Mouse (Mus musculus) forebrain, embryonic 15.5 days (tissue): ENCODE results near the gene Gm20604. TPM values are rescaled to one million over a fixed set of nuclear protein-coding genes. Genes with fewer than 3 reads are reported as not detected.

Experiments
- ATAC-seq: fragments of 200-750 bp; cut with Nextera tagmentation; replicated peaks from 2 replicates; pipeline ENCODE4 v1.8.0; 2017; ENCODE audit warnings: mild to moderate bottlenecking, moderate TSS enrichment, moderate library complexity
- H3K27ac ChIP-seq: fragments of 300-500 bp; sonication (generic); replicated peaks from 2 replicates; pipeline ENCODE4 v1.5.1; 2015; ENCODE audit warnings: mild to moderate bottlenecking, inconsistent platforms
- H3K27me3 ChIP-seq: fragments of 300-500 bp; sonication (generic); 2 replicates; pipeline ENCODE4 v1.6.1; 2015; ENCODE audit warnings: inconsistent platforms
- H3K36me3 ChIP-seq: fragments of 300-500 bp; sonication (generic); 2 replicates; pipeline ENCODE4 v1.6.1; 2015; ENCODE audit warnings: mild to moderate bottlenecking, inconsistent platforms
- H3K4me1 ChIP-seq: fragments of 300-500 bp; sonication (generic); 2 replicates; pipeline ENCODE4 v1.6.1; 2015; ENCODE audit warnings: inconsistent platforms
- H3K4me2 ChIP-seq: fragments of 300-500 bp; sonication (generic); replicated peaks from 2 replicates; pipeline ENCODE4 v1.6.1; 2015; ENCODE audit warnings: mild to moderate bottlenecking, inconsistent platforms
- H3K4me3 ChIP-seq: fragments of 300-500 bp; sonication (generic); 2 replicates; pipeline ENCODE4 v1.5.1; 2015; ENCODE audit warnings: mild to moderate bottlenecking, inconsistent platforms
- H3K9ac ChIP-seq: fragments of 300-500 bp; sonication (generic); replicated peaks from 2 replicates; pipeline ENCODE4 v1.6.1; 2015; ENCODE audit warnings: mild to moderate bottlenecking, inconsistent platforms
- H3K9me3 ChIP-seq: fragments of 300-500 bp; sonication (generic); 2 replicates; pipeline ENCODE4 v1.6.1; 2016; ENCODE audit warnings: inconsistent platforms
- WGBS: fragments of 180-500 bp; shearing (Covaris S2); methylation state at CpG from one replicate; pipeline ENCODE4 v1.1.7; 2015; ENCODE audit warnings: mixed read lengths; 5-methylcytosine and 5-hydroxymethylcytosine counted together
- polyA plus RNA-seq: library from polyadenylated mRNA; unstranded; fragments of >200 nt; fragmentation: Nextera tagmentation; extraction: Ambion mirVana; gene quantifications from 2 replicates; pipeline ENCODE4 v1.2.1, GENCODE M21; 2015

Gm20604 gene
- polyA plus RNA-seq, 1 experiment from 2014 or later = 37.8 TPM

- 68% methylated on average over 2 of the region's 2 CpGs for WGBS
- no peaks in the 10 kb centered on the region for H3K9me3 ChIP-seq
- H3K4me2 ChIP-seq = no peak overlapping the region
- H3K27ac ChIP-seq = no peak overlapping the region
- ATAC-seq = no peak
- H3K9ac ChIP-seq = no peak overlapping the region
- no peaks in the 10 kb centered on the region for H3K36me3 ChIP-seq
- no peaks in the 10 kb centered on the region for H3K4me1 ChIP-seq
- H3K4me3 ChIP-seq = no peak overlapping the region
- H3K27me3 ChIP-seq = no peaks in the 10 kb centered on the region
Measured at GRCm38 (mm10) chr12:102714116-102714515, 44.4 kb downstream of the Gm20604 start.

DNA sequence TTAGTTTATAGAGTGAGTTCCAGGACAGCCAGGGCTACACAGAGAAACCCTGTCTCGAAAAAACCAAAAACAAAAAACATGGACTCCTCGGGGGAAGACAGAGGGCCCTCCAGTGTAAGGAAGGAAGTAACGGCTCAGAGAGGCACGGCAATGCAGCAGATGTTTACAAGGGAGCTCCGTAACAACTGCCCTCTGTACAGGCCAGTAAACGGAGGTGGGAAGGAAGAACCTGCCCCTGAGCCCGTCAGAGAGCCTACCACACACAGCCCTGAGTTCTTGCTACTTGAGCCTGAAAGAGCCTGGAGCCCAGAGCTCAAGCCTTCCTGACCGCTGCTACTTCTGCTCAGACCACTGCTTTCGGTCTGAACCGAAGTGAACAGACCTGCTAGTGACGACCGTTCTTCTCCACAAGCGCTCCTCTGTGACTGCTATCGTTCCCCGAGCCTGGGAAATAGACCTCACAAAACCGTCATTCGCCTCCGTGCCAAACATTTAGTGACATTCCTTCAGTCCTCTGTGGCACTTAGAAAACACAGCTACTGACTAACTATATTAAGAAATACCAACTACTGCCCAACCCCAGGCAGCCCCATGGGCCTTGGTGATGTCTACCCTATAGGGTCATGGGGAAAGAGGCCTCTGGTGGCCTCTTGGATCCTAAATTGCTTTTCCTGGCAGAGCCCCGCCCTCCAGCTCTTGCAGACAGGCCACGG lies 45.2 kb downstream of the Gm20604 start:
- Histone ChIP-seq H3K9me3 (no peaks in the 10 kb centered on the region), H3K27me3 (no peaks in the 10 kb centered on the region), H3K9ac (no peak overlapping the region), H3K36me3 (no peaks in the 10 kb centered on the region), H3K27ac (no peak overlapping the region), H3K4me2 (no peak overlapping the region), H3K4me1 (no peaks in the 10 kb centered on the region), H3K4me3 (no peak overlapping the region)
- ATAC-seq = no peak
- 81% methylated on average over 20 of the region's 20 CpGs for WGBS

GRCm38 (mm10) chr12:102710851-102711375 lies 47.6 kb downstream of the Gm20604 start:
- Histone ChIP-seq H3K4me2 (no peak overlapping the region), H3K27me3 (no peaks in the 10 kb centered on the region), H3K27ac (no peak overlapping the region), H3K9me3 (no peaks in the 10 kb centered on the region), H3K4me1 (peaks cover 1% of the 10 kb centered on the region), H3K4me3 (no peak overlapping the region), H3K36me3 (no peaks in the 10 kb centered on the region), H3K9ac (no peak overlapping the region)
- no peak for ATAC-seq
- 57% methylated on average over 4 of the region's 4 CpGs for WGBS

DNA sequence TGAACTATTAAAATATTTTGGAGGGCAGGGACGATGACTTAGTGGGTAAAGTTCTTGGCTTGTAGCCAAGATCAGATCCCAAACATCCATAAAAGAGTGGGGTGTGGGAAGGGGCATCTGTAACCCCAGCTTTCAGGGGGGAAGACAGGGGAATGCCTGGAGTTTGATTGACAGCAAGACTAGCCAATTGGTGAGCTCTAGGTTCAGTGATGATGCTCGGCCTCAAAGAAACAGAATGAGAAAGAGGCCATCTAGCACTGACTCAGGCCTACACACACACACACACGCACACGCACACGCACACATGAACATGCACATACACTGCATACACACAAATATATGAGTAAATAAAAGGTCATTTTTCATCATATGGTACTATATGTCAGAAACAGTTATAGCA lies 48.6 kb downstream of the Gm20604 start:
- H3K4me2 ChIP-seq = no peak overlapping the region
- H3K36me3 ChIP-seq = no peaks in the 10 kb centered on the region
- H3K4me1 ChIP-seq = peaks cover 9% of the 10 kb centered on the region
- no peak overlapping the region for H3K9ac ChIP-seq
- no peak for ATAC-seq
- H3K27me3 ChIP-seq = no peaks in the 10 kb centered on the region
- 83% methylated on average over 5 of the region's 5 CpGs for WGBS
- no peaks in the 10 kb centered on the region for H3K9me3 ChIP-seq
- H3K27ac ChIP-seq = no peak overlapping the region
- H3K4me3 ChIP-seq = no peak overlapping the region

DNA sequence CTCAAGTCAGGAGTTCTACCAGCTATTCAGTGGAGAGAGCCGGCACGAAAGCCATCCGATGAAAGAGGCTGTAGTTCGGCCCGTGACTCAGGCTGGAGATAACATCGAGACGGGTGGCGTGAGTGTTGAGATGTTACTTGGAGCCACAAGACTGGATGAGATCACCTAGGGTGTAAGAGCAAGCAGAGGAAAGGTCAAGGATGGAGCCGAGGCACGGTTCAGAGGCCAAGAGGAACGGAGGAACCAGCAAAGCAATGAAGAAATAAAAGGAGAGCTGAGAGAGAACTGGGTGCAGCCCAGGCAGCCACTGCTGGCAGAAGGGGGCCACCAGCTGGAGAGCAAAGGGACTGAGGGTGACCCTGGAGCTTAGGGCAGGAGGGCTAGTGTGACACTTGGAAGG lies 50.3 kb downstream of the Gm20604 start:
- WGBS = 79% methylated on average over 11 of the region's 11 CpGs
- Histone ChIP-seq H3K27ac (no peak overlapping the region), H3K4me1 (peaks cover 19% of the 10 kb centered on the region), H3K9ac (no peak overlapping the region), H3K27me3 (no peaks in the 10 kb centered on the region), H3K36me3 (no peaks in the 10 kb centered on the region), H3K9me3 (no peaks in the 10 kb centered on the region), H3K4me2 (no peak overlapping the region), H3K4me3 (no peak overlapping the region)
- no peak for ATAC-seq

- Histone ChIP-seq H3K9ac (no peak overlapping the region), H3K9me3 (no peaks in the 10 kb centered on the region), H3K4me2 (no peak overlapping the region), H3K27ac (no peak overlapping the region), H3K4me3 (no peak overlapping the region), H3K27me3 (no peaks in the 10 kb centered on the region), H3K4me1 (peaks cover 32% of the 10 kb centered on the region), H3K36me3 (no peaks in the 10 kb centered on the region)
- no peak for ATAC-seq
- 92% methylated on average over 10 of the region's 10 CpGs for WGBS
Measured at GRCm38 (mm10) chr12:102706833-102707463, 51.5 kb downstream of the Gm20604 start.

- H3K4me3 ChIP-seq = peak overlapping the region; percentile 88
- H3K27me3 ChIP-seq = no peaks in the 10 kb centered on the region
- H3K4me1 ChIP-seq = peaks cover 35% of the 10 kb centered on the region
- H3K27ac ChIP-seq = peak overlapping the region; percentile 95; the same call in 1 of the 2 replicates
- no peaks in the 10 kb centered on the region for H3K9me3 ChIP-seq
- no peaks in the 10 kb centered on the region for H3K36me3 ChIP-seq
- ATAC-seq = no peak
- whole genome bisulfite sequencing = 59% methylated on average over 6 of the region's 6 CpGs
- H3K9ac ChIP-seq = no peak overlapping the region
- H3K4me2 ChIP-seq = peak overlapping the region; percentile 71
Measured at GRCm38 (mm10) chr12:102705906-102706640, 52.4 kb downstream of the Gm20604 start.

DNA sequence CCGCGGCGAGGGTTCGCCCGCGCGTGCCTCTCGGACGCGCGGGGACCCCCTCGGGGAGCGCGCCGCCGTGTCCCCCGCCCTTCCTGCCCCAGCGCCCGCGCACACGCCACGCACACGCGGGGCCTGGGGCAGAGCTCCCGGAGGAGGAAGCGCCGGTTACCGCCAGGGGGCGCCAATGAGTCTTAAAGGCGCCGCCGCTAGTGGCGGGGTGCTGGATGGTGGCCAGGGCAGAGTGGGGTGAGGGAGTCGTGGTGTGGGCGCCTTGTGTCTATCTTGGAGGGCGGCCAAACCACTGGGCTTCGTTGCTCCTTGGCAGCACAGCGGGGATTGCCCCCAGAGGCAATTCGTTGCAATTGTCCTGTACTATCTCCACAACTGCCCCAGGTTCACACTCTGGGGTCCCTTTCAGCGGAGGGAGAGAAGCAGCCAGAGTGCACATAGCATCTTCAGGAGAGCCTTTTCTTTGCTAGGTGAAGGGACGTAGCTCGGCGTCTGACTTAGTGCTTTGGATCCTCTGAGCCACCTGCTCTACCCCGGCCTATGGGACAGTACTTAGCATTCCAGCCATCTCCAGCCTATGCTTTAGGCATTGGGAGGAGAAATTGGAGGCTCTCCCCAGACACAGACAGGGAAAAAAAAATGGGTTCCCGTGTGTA lies 53.1 kb downstream of the Gm20604 start:
- ATAC-seq = peak; percentile 73
- under 1% methylated on average over 38 of the region's 45 CpGs for WGBS

DNA sequence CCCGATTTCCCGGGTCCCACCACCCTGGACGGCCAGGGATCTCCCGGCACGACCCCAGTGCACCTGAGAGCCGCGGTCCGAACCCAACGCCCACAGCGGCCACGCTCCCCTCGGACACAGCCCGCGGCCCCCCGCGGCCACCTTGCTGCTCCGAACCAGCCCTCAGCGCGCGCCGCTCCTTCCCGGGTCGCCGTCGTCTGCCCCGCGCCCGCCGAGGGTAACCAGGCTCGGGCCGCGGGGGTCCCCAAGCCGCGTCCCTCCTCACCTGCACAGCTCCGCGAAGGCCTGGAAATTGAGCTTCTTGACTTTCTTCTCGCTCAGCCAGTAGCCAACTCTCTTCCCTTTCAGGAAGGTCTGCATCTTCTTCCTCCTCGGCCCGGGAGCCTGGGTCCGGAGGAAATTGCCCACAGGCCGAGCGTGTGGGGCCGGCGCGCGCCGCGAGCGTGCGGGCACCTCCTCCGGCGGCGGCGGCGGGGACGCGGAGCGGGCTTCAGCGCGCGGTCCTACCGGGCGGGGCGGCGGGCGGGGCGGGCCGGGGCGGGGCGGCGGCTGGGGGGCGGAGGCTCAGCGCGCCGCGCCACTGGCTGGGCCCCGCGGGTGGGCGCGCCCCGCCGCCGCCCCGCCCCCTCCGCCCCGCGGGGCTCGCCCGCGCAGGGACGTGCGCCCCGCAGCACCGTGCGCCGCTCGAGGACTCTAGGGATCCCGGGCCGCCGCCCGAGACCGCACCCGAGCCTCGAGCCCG lies 53.8 kb downstream of the Gm20604 start, which contains the start of gene Itpk1:
TSS of gene Itpk1 (minus strand) at position 474 of the 742 bp plus-strand sequence.
- 0% methylated on average over 64 of the region's 105 CpGs for WGBS
- H3K36me3 ChIP-seq = no peaks in the 10 kb centered on the region
- H3K9me3 ChIP-seq = no peaks in the 10 kb centered on the region
- no peaks in the 10 kb centered on the region for H3K27me3 ChIP-seq
- peak within 1 kb of the TSS; percentile 81 for H3K9ac ChIP-seq
- peak within 1 kb of the TSS; percentile 71 for H3K4me2 ChIP-seq
- peak within 1 kb of the TSS; percentile 88 for H3K4me3 ChIP-seq
- H3K4me1 ChIP-seq = peaks cover 48% of the 10 kb centered on the region
- H3K27ac ChIP-seq = peak within 1 kb of the TSS; percentile 95
- ATAC-seq = peak; percentile 91

More for the DNA sequence above, 53.1 kb downstream of the Gm20604 start:
- H3K27me3 ChIP-seq = no peaks in the 10 kb centered on the region
- H3K4me2 ChIP-seq = peak overlapping the region; percentile 71
- H3K9me3 ChIP-seq = no peaks in the 10 kb centered on the region
- peaks cover 42% of the 10 kb centered on the region for H3K4me1 ChIP-seq
- no peaks in the 10 kb centered on the region for H3K36me3 ChIP-seq
- H3K4me3 ChIP-seq = peak overlapping the region; percentile 88
- peak overlapping the region; percentile 81 for H3K9ac ChIP-seq
- H3K27ac ChIP-seq = peak overlapping the region; percentile 95

- H3K4me1 ChIP-seq = peaks cover 55% of the 10 kb centered on the region
- no peaks in the 10 kb centered on the region for H3K9me3 ChIP-seq
Measured at GRCm38 (mm10) chr12:102703921-102704408, 54.5 kb downstream of the Gm20604 start.

DNA sequence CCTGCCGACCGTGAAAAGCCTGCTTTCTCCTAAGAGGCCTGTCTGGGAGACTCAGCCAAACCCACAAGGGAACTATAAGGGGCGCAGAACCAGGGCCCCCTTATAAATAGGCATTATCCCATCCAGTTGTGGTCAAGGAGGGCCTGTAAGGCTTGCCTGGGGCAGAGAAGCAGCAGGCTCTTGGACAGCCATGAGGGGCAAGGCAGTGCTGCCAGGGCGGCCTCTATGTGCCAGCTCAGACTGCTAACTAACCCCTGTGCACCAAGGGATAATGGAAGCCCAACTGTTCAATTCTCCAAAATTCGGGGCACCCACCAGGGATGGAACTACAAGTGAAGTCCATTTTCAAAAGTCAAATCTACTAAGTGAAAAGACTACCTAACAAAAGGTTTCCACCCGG lies 55.0 kb downstream of the Gm20604 start:
- H3K9me3 ChIP-seq = no peaks in the 10 kb centered on the region
- H3K4me3 ChIP-seq = peak overlapping the region; percentile 88
- WGBS = 14% methylated on average over 6 of the region's 6 CpGs
- peak overlapping the region; percentile 57 for H3K27ac ChIP-seq
- no peaks in the 10 kb centered on the region for H3K36me3 ChIP-seq
- H3K9ac ChIP-seq = peak overlapping the region; percentile 76
- H3K4me1 ChIP-seq = peaks cover 60% of the 10 kb centered on the region
- ATAC-seq = 0 out of 2 replicates have a peak, but pooled peaks have one; percentile 2
- H3K27me3 ChIP-seq = no peaks in the 10 kb centered on the region
- peak overlapping the region; percentile 71 for H3K4me2 ChIP-seq

More at GRCm38 (mm10) chr12:102703921-102704408, 54.5 kb downstream of the Gm20604 start:
- Histone ChIP-seq H3K27ac (peak overlapping the region; percentile 57), H3K9ac (peak overlapping the region; percentile 76), H3K27me3 (no peaks in the 10 kb centered on the region), H3K4me2 (peak overlapping the region; percentile 71), H3K36me3 (no peaks in the 10 kb centered on the region), H3K4me3 (peak overlapping the region; percentile 88)
- peak; percentile 23 for ATAC-seq
- under 1% methylated on average over 17 of the region's 17 CpGs for WGBS
